Mouse (Mus musculus): Measurements from ENCODE around the gene Lrrfip1. TPM values are rescaled to one million over a fixed set of nuclear protein-coding genes. Genes with fewer than 3 reads are reported as not detected.

Gene Lrrfip1
- total RNA-seq, 2 experiments from 2014 or later = 119 to 121 TPM

DNA sequence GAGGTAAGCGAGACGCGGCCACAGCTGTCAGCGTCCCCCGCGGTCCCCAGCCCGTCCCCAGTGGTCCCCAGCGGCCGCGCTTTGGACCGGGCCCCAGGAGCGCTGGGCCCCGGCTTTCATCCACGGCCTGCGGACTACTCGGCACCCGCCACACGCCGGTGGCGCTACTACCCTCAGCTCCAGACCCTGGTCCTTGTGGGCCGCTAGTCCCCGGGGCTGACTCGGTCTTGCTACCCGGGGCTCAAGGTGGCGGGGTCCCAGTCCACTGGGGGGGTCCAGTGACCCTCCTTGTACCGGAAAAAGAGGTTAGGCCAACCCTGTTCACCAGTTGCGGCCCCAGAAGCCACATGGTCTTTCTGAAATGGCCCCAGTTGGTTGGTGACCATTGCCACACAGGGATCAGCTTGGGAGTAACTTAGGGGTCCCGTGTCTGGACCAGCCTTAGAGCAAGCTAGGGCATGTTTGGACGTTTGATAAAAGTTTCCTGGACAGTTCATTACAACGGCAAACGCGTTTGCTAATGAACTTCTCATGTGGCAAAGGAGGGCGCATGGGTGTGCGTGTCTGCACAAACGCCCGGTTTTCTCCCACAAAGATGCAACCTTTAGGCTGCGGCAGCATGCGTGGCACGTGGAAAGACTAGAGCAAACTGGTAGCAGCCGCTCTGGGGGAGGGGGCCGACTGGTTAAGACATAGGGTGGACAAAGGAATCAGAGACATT lies 514 bp downstream of the Lrrfip1 start:
- DNase-seq (ENCODE audit: low spot score) = no peak

DNA sequence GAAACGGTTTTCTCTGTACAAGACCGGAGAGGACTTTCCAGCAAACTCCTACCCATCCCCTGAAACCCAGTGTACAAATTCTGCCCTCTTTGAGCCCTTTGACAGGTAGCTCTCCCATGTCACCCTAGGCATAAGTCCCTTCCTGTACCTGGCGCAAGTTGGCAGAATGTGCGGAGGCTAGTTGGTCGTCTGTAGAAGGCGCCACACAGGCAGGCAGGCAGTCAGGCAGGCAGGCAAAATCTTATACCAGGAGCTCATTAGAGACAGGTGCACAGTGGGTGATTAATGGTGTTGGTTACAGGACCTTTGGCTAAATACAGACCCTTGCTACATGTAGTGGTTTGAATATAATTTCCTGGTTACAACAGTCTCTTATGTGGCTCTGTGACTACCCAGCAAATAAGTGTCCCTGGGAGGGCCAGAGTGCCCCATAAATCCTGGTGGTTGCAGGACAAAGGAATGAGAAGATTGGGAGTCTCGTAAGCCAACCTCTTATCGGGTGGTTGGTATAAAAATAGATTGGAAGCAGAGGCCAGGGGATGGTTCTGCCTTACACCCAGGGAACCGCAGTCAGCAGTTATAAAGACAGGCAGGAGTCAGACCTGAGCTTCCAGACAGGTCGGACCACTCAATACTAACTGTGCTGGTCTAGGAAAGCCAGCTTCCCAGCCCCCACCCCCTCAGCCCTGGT lies 1.5 kb downstream of the Lrrfip1 start:
- peak; percentile 37 for DNase-seq (ENCODE audit: low spot score)

DNA sequence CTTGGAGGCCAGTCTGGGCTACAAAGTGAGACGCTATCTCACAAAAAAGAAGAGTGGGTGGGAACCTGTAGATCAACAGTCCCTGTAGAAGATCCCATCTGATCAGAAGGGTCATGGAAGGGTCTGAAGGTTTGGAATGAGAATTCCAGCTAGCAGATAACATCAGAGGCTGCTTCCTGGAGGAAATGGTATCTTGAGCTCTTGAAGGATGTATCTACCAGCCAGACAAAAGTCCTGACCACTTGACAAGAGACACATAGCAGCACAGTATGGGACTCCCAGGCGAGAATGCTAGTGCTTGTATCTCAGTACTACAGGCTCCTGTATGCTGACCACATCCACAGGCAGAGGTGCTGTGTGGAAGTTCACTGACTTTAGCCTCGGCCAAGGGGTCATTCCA lies 2.6 kb downstream of the Lrrfip1 start:
- DNase-seq (ENCODE audit: low spot score) = peak; percentile 7

DNA sequence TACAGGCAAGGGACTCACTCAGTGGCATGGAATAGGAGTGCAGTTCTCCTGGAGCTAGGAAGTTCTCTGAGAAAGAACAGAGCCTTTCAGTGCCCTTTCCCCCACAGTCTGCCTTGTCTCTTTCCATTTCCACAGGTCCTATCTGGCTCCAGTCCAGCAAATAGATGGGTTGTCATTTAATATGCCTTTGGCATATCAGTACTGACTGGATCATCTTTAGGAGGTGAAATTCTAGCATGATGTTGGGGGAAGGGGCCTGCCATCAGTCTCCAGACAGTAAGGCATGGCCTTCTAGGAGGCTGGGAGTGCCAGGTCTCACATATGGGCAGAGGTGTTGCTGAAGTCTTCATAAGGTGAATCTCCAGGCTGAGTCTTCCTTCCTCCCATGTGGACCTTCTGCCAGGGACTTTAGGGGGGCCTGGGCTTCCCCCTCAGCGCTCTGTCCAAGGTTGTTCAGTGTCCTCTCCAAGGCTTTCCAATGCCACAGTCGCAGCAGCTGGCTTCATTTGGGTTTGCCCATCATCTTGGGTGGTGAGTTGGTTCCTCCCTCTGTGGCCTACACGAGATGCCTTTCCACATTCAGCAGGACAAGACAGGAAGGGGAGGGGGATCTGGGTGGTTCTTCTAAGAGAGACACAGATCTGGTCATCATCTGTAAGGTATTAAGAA lies 3.5 kb downstream of the Lrrfip1 start:
- peak; percentile 46 for DNase-seq (ENCODE audit: low spot score)

DNA sequence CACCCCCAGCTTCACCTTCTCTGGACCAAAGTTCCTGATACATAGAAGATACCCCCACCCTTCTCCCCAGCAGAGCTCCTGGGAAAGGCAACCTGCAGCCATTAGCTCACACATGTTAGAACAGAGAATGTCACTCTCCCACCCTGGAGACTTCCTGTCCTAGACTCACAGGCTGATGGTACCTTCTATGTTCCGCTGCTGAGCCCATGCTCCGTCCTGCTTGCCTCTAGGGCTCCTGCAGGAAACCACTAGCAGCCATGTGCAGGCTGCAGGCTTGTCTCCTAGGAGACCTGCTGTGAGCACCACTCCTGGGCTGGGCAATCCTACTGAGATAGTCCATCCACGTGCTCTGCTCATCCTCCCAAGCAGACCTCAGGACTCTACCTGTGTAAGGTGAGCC lies 4.1 kb downstream of the Lrrfip1 start:
- no peak for DNase-seq (ENCODE audit: low spot score)

DNA sequence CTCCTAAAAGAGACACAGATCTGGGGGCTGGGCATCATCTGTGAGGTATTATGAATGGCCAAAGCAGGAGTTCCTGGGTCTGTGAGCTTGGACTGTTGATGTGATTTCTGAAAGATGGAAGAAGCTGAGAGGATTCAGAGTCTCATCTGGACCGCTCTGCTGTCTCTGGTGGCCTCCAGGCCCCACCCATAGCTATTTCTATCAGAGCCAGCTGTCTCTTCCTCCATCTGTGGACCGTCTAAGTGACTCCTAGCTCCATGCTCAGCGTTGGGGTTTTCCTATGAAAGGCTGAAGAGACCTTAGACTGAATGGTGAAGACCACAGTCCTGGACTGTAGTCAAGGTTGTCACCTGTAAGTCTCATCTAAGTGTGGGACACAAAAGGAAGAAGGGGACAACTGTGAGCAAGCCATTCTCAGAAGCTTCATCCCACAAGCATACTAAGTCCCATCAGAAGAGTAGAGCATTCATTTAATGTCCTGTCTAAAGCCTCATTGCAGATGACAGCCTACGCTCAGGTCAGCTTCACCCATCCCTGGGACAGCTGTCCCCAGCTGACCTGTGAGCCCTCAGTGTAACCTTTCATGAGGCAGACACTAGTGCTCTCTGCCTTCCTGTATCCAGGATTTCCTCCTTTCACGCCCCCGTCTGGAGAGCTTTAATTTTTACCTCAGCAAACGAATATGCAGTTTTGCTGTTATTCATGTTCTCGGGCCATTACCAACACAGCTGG lies 5.2 kb downstream of the Lrrfip1 start:
- peak; percentile 14 for DNase-seq (ENCODE audit: low spot score)

DNA sequence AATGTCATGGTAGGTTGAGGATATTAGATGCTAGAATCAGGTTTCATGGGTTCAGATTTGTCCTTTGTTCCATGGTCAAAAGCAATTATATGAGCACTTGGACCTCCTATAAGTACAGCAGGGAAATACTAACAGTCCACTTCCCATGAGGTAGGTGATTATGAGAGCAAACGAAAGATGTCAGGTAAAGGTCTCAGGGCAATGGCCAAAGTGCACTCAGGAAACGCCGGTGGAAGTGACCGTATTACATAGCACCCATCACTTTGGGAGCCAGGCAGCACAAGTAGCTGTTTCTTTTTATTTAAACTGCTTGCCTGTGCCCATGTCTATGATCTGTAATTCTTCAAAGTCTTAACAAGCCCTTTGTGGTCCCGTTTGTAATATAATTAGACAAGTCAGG lies 7.5 kb downstream of the Lrrfip1 start:
- no peak for DNase-seq (ENCODE audit: low spot score)

DNA sequence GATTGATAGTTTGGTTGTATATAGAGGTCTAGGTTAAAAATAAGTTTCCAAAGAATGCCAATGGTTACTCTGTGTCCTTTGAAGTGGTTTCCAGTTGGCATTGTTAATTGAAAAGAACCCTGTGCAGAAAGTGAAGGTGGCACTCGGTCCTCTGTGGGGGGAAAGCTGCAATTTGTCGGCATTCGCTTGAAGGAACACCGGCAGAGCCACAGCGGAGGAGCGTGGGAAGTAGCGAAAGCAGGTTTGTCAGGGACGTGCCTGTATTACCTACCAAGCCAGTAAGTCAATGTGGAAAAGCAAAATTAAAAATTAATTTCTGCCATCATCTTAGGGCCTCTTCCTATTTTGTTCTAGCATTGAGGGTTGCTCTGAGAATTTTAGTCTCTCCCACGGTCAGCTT lies 8.2 kb downstream of the Lrrfip1 start:
- no peak for DNase-seq (ENCODE audit: low spot score)

DNA sequence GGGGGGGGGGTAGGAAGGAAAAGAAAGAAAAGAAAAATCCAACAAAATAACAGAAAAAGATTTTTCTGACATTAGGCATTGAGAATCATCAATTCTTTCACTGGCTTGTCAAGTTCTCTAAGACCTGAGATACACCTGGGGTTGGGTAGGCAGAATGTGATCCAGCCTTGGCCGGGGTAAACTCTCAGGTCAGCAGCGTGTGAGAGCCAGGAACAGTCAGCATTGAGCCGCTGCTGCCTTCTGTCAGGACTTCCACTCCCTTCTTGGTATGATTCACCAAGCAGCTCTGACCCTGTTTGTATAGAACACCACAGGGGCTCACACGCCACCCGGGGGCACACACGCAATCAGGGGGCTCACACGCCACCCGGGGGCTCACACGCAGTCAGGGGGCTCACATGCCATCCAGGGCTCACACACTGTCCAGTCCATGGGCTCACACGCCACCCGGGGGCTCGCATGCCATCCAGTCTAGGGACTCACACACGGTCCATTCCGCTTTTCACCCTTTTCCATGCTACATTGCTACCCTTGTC lies 9.7 kb downstream of the Lrrfip1 start:
- peak; percentile 57 for DNase-seq (ENCODE audit: low spot score)

DNA sequence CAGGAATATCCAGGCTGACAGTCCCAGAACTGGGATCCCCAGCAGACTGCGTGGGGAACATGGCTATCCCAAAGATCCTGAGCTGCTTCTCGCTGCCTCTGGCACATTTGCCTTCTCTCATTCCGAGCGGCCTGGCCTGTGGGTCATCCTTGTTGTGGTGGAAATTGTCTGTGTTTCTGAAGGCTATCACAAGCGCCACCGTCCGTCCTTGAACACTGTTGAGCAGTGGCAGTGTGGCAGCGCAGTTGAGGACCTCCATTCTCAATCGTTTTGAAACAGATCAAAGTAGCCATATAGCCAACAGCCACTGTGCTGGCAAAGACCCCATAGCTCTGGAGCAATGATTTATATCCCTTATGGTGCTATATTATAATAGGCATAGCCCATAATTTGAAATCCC lies 10.2 kb downstream of the Lrrfip1 start:
- no peak for DNase-seq (ENCODE audit: low spot score)

DNA sequence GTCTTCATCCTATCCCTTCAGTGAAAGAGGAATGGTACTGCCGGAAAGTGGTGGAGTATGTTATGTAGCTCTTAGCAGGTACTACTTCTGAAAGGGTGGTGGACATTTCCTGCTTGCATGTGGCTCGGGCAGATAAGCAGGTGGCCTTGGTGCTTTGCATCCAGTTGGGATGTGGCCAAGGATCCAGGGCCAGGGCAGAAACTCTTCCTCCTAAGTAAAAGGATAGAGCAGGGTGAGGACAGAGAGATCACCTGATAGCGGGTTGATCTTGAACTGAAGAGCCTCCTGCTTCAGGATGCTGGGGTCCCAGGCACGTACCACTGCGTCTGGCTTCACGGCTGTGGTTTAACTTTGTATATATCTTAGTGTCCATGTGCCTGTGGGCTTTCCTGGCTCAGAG lies 10.7 kb downstream of the Lrrfip1 start:
- peak; percentile 45 for DNase-seq (ENCODE audit: low spot score)

DNA sequence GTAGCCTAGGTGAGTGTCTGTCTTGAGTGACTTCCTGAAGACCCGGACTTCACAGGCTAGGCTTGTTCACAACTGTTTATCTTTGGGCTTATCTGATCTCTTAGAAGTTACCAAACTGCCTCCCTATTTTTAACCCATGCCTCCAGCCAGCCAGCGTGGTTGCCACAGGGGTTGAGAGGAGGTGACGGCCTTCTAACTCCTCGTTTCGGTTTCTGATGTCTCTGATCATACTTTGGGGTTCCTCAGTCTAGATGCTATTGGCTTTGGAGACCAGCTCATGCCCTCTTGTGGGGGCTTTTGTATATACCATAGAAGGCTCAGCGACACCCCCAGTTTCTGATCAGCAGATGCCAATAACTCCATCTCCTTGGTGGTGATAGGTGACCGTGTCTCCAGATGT lies 11.7 kb downstream of the Lrrfip1 start:
- peak; percentile 2 for DNase-seq (ENCODE audit: low spot score)

DNA sequence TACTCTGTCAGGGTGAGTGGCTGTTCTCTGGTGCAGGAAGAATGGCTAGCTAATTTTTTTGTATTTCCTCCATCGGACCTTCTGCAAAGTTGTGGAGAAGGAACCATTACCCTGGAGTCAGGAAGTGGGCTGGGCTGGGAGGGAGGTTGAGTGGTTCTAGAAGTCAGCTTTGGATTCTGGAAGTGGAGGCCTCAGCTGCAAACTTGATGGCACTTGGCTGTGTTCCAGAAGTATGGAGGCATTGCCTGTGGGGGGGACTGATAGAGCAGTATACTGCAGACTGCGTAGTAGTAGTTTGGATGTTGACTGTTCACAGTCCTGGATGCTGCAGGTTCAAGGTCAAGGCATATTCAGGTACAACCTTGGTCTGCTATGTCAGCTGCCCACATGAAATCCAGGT lies 12.2 kb downstream of the Lrrfip1 start:
- DNase-seq (ENCODE audit: low spot score) = no peak

DNA sequence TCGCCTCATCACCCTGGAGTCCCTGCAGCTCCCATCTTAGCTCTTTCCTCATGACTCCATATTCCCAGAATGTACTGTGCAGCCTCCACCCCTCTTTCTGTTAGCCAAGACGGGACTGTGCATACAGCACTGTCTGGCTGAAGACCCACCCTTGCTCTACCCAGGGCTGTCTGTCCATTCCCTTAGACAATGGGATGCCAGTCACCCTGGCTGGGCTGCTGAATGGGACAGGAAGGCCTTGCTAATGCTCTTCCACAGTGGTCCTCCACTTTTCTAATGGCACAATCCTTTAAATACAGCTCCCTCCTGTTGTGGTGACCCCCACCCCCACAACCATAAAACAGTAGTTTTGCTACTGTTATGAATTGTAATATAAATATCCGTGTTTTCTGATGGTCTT lies 12.8 kb downstream of the Lrrfip1 start:
- DNase-seq (ENCODE audit: low spot score) = no peak

DNA sequence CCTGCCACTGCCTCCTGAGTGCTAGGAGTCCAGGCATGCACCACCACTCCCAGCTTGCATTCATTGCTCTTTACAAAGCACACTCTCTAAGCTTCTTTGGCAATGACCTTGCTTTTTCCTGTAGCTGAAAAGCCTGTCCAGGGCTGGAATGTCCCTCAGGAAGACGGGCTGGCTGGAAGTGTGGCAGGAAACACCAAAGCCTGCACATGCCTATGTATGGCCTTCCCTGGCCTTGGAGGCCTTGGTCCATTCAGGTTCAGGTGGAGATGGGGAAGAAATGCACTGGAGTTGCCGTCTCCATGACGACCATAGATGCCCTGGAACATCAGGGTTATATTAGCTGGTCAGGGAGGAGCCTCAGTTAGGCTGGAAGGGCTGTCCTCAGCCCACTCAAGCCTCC lies 15.3 kb downstream of the Lrrfip1 start:
- no peak for DNase-seq (ENCODE audit: low spot score)

DNA sequence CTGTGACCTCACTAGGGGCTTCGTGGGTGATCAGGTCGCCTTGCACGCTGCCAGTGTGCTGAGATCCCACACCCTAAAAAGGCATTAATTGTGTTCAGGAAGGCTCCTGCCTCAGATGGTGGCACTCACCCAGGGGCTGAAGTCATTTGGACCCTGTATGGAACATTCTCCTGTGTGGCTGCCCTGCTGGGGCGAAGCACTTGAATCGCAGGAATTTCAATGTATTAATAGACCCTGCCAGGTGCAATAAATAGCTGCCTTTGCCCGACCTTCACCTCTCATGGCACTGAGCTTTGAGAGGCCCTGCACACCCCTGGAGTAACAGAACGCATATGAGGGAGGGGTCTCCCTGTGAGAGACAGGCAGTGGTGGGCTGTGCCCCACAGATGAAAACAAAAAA lies 17.0 kb downstream of the Lrrfip1 start:
- no peak for DNase-seq (ENCODE audit: low spot score)

DNA sequence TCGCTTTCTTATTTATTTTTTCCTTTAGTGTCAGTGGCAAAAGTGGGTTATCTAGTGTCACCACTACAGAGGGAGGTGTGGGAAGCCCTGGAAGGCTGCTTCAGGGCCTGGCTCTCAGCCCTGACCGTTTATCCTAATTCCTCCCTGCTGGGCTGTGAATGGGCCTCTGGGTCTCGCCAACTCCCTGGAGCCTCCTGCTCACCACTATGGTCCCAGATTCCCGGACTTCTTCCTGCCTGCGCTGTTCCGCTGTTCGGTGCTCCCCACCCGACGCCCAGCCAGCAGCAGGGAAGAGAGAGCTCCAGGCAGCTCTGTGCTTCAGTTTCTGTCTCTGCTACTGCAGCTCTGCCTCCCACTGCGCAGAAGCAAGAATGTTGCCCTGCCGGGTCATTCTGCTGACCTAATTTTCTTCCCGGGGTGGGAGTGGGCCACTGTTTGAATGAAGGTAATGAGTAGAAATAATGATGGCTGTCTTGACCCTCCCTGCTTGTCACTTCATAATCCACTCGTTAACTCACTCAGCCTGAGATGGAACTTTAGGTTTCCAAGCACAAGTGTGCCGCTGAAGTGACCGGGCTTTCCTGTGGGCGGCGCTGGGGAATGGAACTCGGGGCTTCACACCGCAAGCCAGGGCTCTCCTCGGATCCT lies 18.7 kb downstream of the Lrrfip1 start:
- peak; percentile 39 for DNase-seq (ENCODE audit: low spot score)

DNA sequence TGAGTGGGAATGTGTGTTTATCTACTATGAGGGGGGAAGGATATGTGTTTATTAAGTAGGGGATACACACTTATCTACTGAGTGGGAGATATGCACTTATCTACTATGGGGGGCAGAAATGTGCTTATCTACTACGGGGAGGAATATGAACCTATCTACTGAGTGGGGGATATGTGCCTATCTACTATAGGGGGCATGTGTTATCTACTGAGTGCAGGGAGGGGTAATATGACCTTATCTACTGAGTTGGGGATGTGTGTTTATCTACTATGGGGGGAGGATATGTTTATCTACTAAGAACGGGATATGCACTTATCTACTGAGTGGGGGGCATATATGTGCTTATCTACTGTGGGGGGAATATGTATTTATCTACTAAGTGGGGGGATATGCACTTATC lies 20.8 kb downstream of the Lrrfip1 start:
- no peak for DNase-seq (ENCODE audit: low spot score)

DNA sequence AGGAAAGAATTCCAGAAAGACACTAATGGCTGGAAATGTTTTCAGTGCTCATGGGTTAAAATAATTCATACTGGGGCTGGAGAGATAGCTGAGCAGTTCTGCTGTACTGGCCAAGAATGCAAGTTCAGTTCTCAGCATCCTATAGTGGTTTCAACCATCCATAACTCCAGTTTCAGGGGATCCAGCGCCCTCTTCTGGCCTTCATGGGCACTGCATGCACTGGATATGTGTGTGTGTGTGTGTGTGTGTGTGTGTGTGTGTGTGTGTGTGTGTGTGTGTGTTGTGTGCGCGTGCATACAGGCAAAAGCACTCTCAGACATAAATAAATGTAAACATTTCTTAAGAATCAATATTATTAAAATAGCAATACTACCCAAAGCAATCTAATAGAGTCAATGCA lies 22.8 kb downstream of the Lrrfip1 start:
- DNase-seq (ENCODE audit: low spot score) = no peak

DNA sequence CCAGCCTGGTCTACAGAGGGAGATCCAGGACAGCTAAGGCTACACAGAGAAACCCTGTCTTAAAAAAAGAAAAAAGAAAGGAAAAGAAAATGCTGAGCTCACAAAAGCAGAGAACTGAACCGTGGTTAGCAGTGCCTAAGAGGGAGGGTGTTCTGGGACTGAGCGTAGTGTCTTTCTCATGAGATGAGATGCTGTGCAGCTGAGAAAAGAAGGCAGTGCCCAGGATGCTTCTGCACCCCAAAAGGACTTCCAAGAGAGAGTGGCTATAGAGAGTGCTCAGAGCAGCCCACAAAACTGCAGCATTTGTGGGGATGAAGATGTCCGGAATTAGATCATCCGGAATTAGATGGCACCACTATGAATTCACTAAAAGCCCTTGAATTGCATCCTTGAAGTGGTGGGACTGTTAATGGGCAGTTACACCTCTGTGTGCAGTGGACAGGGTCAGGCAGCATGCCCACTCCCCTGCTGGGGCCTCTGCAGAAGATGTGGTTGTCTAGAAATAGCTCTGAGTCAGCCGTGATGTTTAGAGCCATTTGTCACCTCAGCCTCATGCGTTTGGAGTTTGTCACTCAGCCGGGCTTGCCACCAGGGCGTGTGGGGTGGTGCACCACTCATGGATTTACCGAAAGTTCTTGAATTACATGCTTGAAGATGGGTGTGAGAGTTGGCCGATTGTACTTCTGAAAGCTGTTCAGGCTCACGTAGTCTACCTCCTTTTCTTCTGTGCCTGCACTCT lies 23.8 kb downstream of the Lrrfip1 start:
- no peak for DNase-seq (ENCODE audit: low spot score)

DNA sequence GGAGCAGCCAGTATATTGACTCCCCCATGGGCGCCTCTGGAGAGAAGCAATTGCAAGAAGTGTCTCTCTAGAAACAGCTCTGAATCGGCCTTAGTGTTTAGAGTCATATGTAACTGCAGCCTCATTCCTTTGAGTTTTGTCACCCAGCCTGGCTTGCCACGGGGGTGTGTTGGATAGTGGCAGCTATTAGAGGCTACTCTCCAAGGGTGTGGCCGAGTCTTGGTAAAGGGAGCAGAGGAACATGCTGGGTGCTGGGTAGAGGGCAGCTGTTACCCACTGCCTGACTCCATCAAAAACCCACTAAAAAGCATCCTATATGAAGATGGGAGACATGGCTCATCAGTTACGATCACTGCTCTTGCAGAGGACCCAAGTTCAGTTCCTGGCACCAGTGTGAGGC lies 24.7 kb downstream of the Lrrfip1 start:
- DNase-seq (ENCODE audit: low spot score) = peak; percentile 32
